Mouse (Mus musculus) right cerebral cortex, adult 18-20 months (tissue): ENCODE results near the gene B230104I21Rik.

Experiments
- DNase-seq: peaks from one replicate; pipeline ENCODE4 v3.0.0; 2022; ENCODE audit warnings: mixed read lengths

B230104I21Rik gene

DNA sequence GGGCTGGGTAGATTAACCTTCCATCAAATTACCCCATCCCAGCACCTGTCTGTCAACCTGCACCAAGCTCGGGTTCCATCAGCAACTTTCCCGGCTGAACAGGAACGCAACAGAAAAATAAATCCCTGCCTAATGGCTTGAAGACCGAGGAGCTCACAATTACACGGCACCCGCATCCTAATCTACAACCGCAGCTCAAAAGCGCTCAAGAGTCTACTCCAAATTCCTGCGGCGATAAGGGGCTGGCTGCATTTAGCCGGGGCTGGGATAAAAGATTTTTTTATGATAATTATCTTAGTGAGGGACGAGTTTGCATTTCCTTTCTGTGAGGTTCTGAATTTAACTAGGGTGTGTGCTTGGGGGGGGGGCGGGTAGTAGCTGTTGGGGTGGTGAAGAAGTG lies 16.3 kb downstream of the B230104I21Rik start:
- DNase-seq: no peak

DNA sequence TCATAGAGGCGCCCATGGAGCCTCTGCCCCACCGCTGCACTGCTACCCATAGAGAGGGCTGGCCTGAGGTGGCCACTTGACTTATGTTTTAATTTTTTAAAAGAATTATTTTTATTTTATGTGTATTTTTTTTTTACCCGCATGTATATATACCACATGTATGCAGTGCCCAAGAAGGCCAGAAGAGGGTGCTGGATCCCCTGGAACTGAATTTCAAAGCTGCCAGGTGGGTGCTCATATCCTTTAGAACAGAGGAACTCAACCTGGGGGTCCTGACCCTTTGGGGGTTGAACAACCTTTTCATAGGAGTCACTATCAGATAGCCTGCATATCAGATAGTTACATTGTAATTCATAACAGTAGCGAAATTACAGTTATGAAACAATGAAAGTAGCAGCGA lies 19.5 kb downstream of the B230104I21Rik start:
- DNase-seq: no peak

DNA sequence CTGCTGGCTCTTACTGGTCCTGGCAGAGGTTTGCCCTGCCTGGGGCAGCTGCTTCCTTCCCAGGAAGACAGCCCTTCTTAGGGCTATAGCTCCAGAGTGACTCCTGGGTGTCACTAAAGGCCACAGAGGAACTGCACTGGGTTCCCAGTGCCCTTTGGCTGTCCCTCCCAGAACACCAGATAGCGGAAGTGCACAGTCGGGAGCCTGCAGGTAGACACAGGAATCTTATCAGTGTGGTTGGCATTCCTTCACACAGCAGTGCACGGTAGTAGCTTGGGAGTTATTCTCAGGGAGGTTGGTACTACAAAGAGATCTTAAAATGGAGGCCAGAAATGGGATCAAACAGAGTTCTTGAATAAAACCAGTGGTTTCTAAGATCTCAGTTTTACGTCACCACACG lies 22.4 kb downstream of the B230104I21Rik start:
- DNase-seq: no peak

DNA sequence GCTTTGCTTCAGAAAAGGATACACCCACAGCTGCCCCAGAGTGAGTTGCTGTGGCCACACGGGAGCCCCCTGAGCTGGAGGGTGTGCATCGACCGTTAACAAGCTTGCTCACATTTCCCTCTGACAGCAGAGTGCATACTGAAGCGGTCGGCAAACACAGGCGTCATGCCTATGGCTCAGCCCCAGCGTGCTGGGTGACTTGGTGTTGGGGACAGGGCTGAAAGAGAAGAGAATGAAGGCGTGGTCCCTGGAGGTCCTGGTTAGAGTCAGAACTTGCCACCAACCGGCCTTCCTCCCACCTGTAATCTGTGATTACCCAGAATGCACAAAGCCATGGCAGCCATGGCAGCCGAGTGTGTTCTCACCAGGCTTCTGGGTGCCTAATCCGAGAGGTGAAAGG lies 22.9 kb downstream of the B230104I21Rik start:
- DNase-seq: no peak

DNA sequence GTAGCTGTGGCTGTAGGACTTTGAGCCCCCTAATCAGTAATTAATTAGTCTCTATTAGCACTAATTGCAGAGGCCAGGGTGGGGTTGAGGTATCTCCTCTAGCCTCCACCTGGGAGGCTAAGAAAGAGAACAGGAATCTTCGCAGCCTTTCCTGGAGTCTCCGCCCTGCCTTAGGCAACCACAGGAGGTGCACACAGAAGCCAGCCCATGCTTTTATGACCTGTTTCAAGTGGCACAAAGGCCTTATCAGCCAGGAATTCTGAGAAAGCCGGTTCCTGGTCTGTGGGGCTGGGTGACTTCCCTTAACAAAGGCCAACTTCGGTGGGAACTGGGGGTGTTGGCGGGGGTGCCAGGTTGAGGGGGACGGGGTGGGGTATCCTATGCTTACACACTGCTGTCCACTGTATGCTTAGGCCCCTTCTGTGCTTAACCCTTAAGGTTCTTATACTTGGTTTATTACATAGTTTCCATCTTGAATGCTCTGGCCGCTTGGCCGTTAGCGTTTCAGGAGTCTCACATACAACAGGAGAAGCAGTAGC lies 23.9 kb downstream of the B230104I21Rik start:
- DNase-seq: no peak

DNA sequence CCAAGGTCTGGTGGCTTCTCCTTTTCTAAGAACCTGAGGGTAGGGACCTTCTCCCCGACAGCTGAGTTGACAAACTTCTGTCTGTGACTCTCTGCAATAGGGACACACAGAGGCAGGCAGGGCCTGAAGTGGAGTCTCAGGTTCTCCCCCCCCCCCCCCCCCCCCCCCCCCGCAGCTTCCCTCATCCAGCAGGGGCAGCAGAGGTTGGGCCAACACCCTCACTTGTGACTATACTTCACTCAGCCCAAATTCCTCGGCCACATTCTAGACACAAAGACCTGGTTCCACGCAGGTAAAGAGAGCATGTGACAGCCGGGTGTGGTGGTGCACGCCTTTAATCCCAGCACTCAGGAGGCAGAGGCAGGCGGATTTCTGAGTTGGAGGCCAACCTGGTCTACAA lies 24.5 kb downstream of the B230104I21Rik start:
- no peak for DNase-seq

DNA sequence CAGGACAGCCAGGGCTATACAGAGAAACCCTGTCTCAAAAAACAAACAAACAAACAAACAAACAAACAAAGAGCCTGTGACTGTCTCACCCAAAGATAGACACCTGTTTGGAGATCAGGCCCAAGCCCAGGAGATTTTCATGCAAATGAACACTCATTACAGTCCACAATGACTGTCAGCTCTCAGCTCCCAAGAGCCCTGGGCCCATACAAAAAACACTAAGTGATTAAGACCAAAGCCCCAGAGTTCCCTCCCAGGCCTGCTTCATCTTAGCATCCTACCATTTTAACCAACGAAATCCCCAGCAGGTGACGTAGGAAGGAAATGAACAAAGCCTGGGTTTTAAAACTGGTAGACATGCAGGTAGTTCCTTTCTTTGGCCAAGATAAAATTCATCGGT lies 24.9 kb downstream of the B230104I21Rik start:
- DNase-seq: no peak

DNA sequence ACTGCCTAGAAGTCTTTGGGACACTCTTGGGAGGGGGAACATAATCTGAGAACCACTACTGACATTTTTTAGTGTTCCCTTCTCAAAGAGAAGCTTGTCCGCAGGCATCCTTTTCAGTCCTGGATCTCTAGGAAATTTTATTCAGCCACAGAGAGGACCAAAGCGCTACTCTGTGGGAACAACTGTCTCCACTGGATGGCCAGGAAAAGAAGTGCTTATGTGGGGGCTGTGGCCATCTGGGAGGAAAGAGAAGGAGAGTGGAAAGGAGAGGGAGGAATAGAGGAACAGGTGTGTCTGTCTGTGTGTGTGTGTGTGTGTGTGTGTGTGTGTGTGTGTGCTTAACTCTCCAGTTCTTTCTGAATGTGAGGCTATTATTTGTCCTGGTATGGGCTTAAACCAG lies 28.8 kb downstream of the B230104I21Rik start:
- DNase-seq: peak; percentile 28

DNA sequence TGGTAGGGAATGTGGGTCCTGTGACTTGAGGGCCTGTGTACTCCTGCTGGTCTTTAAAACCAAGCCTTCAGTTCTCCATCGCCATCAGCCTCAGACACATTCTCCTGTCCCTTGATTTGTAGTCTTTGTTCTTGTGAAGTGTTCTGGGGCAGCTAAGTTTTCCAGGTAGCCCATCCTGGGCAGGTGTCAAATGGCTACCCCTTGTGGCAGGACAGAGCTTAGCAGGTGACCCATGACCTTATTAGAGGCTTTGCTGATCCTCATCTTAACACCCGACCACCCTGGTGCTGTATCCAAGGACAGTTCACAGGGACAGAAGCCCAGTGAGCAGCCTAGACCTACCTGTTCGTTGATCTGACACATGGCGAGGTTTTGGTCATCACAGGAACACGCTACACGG lies 30.9 kb downstream of the B230104I21Rik start:
- DNase-seq: no peak

DNA sequence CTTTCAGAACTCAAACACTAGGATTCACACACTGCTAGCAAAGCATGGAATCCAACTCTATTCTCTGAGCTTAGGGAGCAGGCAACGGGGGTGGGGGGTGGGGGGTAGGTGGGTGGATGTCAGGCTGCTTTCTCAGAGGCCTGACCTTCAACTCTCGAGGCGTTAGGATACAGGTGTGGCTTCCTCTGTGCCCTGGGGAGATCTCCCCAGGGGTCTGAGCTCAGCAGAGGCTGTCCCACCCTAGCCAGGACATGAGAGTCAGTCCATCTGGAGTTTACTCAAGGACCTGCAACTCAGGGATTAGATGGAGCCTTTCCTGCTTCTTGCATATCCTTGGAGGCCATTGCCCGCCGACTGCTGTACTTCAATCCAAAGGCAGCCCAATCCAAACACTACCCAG lies 33.2 kb downstream of the B230104I21Rik start:
- DNase-seq: no peak

DNA sequence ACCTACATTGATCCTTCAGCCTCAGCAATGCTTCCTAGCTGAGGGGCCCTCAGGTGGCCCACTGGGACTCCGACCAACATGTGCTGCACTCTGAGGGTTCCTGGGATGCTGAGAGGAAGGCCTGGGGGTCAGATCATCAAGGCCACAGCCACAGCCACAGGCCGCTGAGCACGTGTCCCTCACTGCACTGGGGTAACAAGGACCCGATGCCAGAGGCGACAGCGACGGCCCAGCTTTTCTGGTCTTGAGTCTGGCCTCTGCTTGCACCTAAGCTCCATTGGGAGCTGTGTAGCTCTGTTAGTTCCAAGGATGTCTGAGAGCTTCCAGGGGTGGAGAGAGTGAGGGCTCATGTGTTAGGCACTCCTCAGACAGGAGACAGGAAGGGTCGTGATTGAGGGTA lies 34.9 kb downstream of the B230104I21Rik start:
- DNase-seq: no peak

DNA sequence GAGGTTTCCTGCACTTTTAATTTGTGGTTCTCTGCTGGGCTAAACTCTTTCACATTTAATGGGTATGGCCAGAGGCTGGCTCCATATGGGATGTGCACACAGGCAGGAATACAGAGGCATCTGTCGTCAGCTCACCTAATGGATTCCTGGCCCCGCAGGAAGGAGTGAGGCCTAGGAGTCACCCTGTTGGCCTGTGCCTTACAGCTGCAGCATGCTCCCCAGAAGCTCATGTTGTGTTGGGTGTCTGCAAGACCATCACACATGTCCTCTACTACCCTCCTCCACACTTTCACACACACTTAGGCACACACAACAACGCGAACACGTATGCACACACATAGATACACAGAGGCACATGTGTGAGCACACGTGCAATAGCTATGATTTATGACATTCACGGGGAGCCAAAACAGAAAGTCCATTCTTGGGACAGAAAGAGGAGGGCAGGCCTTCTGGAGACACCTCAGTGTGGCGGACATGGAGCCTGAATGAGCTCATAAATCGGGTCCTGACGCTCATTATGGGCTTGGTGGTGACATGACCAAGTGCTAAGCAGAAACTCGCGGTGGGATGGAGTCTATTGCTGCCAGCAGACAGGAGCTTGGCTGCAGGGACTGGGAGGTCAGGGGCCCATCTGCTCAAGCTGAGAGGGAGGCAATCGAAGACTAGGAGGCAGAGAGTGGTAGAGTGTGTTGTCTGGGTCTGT lies 35.8 kb downstream of the B230104I21Rik start:
- DNase-seq: no peak

DNA sequence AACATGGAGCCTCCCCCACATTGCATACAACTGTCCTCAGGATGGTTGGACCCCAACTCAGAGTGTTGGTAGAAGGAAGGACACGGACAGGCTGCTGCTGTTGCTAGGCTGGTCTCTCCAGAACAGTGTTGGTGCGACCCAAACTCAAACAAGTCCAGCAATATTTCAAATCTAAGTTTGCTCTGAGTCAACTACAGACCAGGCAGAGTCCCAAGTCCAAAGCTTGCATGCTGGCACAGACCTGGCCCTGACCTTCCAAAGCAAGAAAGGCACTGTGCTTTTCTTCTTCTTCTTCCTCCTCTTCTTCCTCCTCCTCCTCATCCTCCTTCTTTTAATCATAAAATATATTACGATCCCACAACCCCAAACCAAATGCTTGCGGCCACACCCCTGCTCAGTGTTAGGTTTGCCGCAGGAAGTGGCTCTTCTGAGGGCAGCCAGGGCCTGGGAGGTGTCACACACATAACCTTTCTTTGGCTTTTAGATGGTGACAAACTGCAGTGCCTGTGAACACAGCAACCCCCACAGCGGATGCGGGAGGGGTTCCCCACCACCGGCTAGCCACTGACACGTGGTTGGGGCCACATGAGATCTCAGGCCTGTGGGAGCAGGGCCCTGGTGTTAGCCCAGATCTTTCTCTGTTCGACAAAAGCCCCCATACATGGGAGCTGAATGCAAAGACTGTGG lies 40.2 kb downstream of the B230104I21Rik start:
- no peak for DNase-seq

DNA sequence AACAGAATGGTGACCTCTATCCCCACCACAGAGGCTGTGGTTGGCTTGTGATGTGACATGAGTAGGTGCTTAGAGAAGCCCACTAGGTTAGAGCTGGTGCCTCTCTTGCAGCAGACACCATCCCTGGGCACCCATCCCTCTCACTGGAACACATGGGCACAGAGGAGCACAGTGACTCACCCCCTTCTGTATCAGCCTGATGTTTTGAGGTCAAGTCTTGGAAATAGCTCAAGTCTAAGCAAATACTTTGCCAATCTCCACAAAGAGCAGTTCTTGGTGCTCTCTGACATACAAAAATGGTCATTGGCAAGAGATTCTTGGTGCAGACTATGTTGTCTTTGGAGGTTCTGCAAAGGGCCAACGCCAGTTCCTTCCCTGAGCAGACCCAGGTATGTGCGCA lies 42.9 kb downstream of the B230104I21Rik start:
- no peak for DNase-seq

DNA sequence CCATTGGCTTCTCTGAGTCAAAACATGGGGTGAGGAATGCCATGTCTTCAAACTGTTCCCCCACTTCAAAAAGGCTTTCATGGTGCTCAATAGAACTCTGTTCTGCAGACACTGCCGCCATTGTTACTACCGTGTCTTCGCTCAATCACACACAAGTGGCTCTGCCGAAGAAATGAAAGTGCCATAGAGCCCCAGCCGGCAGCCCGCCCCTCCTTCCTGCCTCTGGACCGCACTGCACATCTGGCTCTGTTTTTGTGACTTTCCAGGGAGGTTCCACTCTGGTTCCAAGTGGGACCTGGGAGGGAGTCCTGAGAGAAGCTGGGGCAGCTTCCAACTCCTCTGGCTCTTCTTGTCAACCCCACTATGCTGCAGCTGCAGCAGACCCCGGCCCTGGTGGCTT lies 49.3 kb downstream of the B230104I21Rik start:
- DNase-seq: no peak

DNA sequence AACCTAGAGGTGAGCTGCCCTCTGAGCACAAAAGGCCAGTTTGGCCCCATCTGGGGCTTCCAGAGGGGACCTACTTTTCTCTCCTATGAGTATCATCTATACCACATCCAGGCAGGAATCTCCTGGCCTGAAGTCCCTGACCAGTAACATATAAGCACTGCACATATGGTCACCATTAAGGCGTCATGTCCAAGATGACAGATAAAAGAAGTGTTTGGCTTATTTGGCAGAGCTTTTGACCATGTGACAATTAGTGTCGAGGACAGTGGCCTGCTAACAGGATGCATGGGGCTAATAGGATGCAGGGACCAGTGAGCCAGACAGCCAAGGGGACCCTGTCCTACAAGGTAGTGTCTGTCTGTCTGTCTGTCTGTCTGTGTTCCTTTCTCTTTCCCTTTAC lies 50.0 kb downstream of the B230104I21Rik start:
- no peak for DNase-seq

DNA sequence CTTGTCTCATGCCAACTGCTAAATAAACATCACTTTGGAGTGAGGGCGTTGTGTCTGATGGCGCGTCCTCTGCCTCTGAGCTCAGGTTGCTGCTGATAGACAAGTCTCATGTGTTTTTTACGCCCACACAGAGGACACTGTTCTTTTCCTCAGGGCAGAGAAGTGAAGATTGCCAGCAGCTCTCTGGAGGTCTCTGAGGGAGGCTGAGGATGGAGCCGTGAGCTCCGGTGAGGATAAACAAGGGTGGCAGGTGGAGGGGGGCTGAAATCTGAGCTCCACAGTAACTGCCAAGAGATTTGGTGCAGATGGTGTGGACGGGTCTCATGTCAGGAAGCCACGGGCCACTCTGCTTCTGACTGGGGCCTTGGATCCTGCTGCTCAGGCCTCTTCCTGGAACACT lies 50.9 kb downstream of the B230104I21Rik start:
- DNase-seq: no peak

DNA sequence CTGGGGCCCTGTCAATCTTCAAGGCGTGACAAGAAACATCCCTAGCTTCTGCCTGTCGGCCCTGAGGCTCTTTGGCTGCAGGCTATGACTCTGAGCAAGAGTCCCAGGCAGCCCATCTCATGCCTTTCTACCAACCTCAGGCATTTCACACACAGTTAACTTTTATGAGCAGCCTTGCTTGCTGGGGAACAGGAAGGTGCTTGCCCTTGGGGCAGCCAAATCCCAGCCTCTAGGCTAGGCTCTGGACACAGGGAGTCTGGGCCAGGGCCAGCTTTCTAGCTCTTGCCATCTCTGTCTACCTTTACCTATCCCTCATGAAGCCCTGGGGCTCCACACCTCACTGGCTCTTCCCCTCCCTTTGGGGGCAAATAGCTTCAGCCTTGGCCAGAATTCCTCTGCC lies 53.7 kb downstream of the B230104I21Rik start:
- no peak for DNase-seq

DNA sequence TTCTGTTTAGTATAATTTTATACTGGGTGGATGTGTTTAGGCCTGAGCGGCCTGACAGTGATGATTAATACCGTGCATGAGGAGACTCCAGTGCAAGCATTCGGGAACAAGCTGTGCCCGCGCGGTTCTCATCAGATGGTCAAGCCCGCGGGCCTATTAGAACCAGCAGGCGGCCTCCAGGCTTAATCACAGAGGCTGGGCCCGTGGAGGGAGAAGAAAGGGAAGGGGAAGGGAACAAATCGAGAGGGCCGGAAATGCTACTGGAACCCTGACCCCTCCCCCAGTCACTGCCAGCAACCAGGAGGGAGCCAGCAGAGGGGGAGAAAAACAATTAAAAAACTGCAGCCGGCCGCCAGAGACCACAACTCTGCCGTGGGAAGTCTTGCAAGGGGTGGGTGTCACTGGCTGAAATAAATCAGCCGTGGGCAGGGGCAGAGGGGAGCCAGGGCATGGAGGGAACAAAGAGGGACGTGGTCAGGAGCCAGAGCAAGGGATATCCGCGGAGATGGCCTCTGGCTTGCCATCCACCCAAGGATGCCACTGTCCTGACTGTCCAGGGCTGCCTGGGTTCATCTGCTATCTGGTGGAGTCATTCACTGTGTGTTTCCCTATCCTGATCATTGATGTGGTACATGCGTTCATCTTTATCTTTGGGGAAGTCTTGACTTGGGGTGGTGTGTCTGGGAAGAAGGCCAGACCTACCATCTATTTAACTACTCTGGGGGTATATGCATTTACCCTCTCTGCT lies 54.6 kb downstream of the B230104I21Rik start:
- DNase-seq: peak; percentile 29

DNA sequence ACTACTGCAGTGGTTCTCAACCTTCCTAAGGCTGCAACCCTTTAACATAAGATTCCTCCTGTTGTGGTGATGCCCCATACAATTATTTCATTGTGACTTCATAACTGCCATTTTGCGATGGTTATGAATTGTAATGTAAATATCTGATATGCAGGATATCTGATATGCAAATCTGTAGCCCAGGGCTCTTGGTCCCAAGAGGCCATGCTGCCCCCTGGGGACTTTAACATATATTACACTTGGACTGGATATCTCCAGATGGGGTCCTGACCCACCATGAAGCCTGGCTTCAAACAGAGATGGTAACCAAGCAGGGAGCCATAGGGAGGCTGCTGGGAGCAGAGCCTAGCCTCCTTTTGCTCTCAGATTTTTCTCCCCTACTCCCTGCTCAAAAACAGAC lies 56.7 kb downstream of the B230104I21Rik start:
- DNase-seq: no peak

DNA sequence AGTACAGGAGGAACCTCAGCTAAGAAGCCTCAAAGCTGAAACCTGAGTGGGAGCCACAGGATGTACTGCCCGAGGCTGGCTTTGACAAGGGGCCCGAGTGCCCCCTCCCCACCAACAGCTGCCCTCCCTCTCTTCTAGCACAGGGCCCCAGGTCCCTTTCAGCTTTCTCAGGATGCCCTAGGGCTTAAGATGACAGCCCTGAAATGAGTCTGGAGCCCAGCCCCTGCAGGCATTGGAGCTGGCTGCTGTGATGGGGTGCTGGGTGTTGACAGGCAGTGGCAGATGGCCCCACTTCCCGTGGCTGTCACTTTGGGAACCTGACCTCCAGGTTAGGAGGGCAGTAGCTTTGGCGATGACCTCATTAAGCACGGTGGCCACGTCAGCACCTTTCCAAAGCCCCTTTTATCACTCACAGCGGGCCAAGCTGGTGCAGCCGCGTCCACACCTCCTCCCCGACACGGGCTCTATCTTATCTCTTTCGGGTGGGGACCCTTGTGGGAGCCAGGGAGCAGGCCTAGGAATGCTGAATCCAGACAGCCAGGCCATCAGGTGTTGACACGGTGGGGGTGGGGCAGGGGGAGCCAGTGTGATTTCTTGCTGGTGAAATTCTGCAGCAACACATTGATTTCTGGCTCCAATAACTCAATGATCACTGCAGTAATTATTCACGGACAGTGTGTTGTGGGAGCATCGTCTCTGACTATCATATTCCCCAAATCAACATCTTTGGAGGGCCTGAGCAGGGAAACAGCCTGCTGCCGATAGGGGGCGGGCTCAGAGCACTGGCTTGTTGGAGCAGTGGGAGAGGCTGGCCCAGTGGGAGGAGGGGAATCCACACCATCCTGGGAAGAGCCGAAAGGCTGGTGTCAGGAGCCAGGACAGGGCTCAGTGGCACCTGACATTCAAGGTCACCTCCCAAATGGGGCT lies 57.5 kb downstream of the B230104I21Rik start:
- DNase-seq: no peak

DNA sequence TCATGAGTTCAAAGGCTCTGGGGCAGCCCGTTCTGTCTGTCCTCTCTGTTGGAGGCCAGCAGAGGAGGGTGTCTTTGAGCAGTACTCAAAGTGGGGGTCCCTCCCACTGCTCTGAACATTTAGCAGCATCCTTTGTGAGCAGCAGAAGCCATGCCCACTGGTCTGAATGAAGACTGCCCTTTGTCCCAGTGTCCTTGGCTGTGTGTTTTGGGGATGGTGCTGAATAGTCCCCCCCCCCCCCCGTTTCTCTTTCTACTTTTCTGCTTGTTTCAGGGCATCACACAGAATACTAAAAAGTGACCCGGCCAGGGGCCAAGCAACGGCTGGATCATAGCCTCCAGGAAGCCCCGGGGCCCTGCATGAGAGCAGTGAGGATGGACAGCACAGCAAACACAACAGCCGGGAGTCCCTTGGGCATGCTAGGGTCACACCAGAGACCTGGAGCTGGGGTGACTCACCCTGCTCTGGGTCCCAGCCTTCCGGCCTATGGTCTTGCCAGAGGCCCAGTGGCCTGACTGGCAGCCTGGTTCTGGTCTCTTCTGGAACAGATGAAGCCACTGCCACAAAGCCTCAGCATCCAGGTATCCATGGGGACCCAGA lies 58.3 kb downstream of the B230104I21Rik start:
- peak; percentile 31 for DNase-seq
